Mouse (Mus musculus) spleen, adult 2 months (tissue): Measurements from ENCODE around the gene Gm11020.

Experiments used
- CTCF ChIP-seq: fragments of 200-500 bp; IDR thresholded peaks from 2 replicates; pipeline ENCODE4 v1.5.1; 2011; ENCODE audit warnings: mild to moderate bottlenecking, inconsistent platforms; ENCODE audit not compliant: insufficient read depth, insufficient read length, insufficient replicate concordance; ENCODE audit errors: extremely low read depth
- POLR2A ChIP-seq: fragments of 200-500 bp; IDR thresholded peaks from 2 replicates; pipeline ENCODE4 v1.6.1; 2011; ENCODE audit warnings: low read depth, low read length, inconsistent platforms

DNA sequence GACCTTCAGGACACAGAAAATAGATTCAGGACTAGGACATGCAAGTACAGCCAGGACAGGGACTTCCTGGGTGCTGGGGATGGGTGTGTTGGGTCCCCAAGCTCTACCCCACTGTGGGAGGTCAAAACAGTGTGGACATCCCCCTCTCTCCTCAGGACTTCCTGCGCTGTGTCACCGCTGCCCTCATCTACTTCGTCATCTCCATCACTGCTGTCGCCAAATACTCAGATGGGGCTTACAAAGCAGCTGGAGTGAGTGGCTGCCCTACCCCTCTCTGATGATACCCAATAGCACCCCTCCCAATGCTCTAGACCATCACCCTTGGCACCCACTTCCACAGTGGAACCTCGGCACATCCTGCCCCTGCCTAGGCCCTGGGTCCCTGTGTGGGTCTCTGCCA, 23.3 kb downstream of the Gm11020 start:
- no peak for TF ChIP-seq CTCF
- no peak for TF ChIP-seq POLR2A
